Mouse (Mus musculus): ENCODE data around the gene Lrrc28.

DNA sequence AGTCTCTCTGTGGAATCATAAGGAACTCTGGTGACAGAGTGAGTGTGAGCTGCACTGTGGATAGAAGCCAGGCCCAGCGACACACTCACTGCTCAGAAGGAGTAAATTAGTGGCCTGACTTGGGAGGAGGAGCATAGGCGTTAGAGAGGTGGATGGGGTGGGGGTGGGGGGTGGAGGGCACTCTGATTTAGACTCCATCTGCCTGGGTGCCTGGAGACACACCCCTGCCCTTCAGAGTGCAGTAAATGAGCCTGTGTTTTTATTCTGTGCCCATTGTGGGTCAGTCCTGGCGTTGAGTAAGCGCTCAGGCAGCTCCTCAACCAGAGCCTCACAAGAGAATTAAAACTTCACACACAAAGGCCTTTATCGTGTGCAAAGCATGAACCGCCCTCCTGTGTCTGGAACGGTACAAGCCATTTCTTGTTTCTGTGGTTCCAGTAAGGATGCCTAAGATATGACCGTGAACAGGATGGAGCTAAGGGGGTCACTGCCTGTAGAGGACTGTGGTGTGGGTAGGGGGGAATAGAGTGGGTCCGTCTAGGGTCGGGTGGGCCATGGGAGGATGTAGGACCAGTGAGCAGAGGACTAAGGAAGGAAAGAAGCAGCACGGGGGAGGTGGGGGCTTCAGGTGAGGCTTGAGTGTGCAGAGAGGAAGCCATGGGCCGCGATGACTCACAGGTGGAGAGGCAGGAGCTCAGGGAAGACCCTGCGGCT lies 19.1 kb upstream of the Lrrc28 start:
- TF ChIP-seq GATA1 (IDR thresholded peaks at IDR 0.05; ENCODE audit: low read depth, low read length) (no peak), ZC3H11A (IDR thresholded peaks at IDR 0.05; ENCODE audit: low read depth, low read length) (no peak), CTCF (IDR thresholded peaks at IDR 0.05 in 2 of 3, conservative IDR thresholded peaks at IDR 0.05 in 1 of 3; ENCODE audit: control insufficient read depth in 1 of 3, insufficient read depth in 1 of 3, low read depth in 2 of 3, low read length in 3 of 3, poor library complexity in 1 of 3, severe bottlenecking in 1 of 3) (no peak), TAL1 (IDR thresholded peaks at IDR 0.05; ENCODE audit: low read length) (no peak), GABPA (IDR thresholded peaks at IDR 0.05; ENCODE audit: low read depth, low read length) (no peak), POLR2A (IDR thresholded peaks at IDR 0.05; ENCODE audit: control insufficient read depth in 1 of 2, insufficient read depth in 1 of 2, low read depth in 1 of 2, low read length in 2 of 2, poor library complexity in 1 of 2) (no peak), SMC3 (IDR thresholded peaks at IDR 0.05; ENCODE audit: low read depth, low read length) (no peak), EP300 (IDR thresholded peaks at IDR 0.05; ENCODE audit: low read depth in 1 of 2, low read length in 2 of 2) (no peak), ELF1 (IDR thresholded peaks at IDR 0.05; ENCODE audit: low read depth, low read length) (no peak), TBP (IDR thresholded peaks at IDR 0.05; ENCODE audit: low read depth, low read length) (no peak)
